Mouse (Mus musculus) forebrain, embryonic 15.5 days (tissue): ENCODE data around the gene Lsamp. TPM values are rescaled to one million over a fixed set of nuclear protein-coding genes. Genes with fewer than 3 reads are reported as not detected.

Source experiments
- ATAC-seq: fragments of 200-750 bp; cut with Nextera tagmentation; replicated peaks from 2 replicates; pipeline ENCODE4 v1.8.0; 2017; ENCODE audit warnings: mild to moderate bottlenecking, moderate TSS enrichment, moderate library complexity
- H3K27ac ChIP-seq: fragments of 300-500 bp; sonication (generic); replicated peaks from 2 replicates; pipeline ENCODE4 v1.5.1; 2015; ENCODE audit warnings: mild to moderate bottlenecking, inconsistent platforms
- H3K27me3 ChIP-seq: fragments of 300-500 bp; sonication (generic); 2 replicates; pipeline ENCODE4 v1.6.1; 2015; ENCODE audit warnings: inconsistent platforms
- H3K36me3 ChIP-seq: fragments of 300-500 bp; sonication (generic); 2 replicates; pipeline ENCODE4 v1.6.1; 2015; ENCODE audit warnings: mild to moderate bottlenecking, inconsistent platforms
- H3K4me1 ChIP-seq: fragments of 300-500 bp; sonication (generic); 2 replicates; pipeline ENCODE4 v1.6.1; 2015; ENCODE audit warnings: inconsistent platforms
- H3K4me2 ChIP-seq: fragments of 300-500 bp; sonication (generic); replicated peaks from 2 replicates; pipeline ENCODE4 v1.6.1; 2015; ENCODE audit warnings: mild to moderate bottlenecking, inconsistent platforms
- H3K4me3 ChIP-seq: fragments of 300-500 bp; sonication (generic); 2 replicates; pipeline ENCODE4 v1.5.1; 2015; ENCODE audit warnings: mild to moderate bottlenecking, inconsistent platforms
- H3K9ac ChIP-seq: fragments of 300-500 bp; sonication (generic); replicated peaks from 2 replicates; pipeline ENCODE4 v1.6.1; 2015; ENCODE audit warnings: mild to moderate bottlenecking, inconsistent platforms
- H3K9me3 ChIP-seq: fragments of 300-500 bp; sonication (generic); 2 replicates; pipeline ENCODE4 v1.6.1; 2016; ENCODE audit warnings: inconsistent platforms
- WGBS: fragments of 180-500 bp; shearing (Covaris S2); methylation state at CpG from one replicate; pipeline ENCODE4 v1.1.7; 2015; ENCODE audit warnings: mixed read lengths; 5-methylcytosine and 5-hydroxymethylcytosine counted together
- polyA plus RNA-seq: library from polyadenylated mRNA; unstranded; fragments of >200 nt; fragmentation: Nextera tagmentation; extraction: Ambion mirVana; gene quantifications from 2 replicates; pipeline ENCODE4 v1.2.1, GENCODE M21; 2015

Lsamp gene
- polyA plus RNA-seq, 1 experiment from 2014 or later, result 61.0 TPM

DNA sequence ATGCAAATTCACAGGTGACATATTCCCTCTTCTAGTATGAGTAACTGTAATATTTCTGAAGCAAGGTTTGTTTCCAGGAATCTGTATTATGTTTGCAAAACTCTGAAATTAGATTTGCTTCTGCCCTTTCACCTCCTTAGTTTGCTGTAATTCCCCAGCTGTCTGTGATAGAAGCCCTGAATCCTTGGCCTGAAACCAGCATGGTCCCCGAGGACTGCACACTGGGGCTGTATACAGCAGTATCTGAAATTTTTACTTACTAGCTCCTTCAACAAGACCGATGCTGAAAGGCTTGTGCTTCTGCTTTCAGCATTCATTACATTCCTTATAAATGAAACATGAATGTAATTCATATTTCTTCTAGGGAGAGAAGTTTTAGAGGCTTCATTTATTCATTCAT, 91.4 kb downstream of the Lsamp start:
- H3K9me3 ChIP-seq, result no peaks in the 10 kb centered on the region
- no peak for ATAC-seq
- H3K4me1 ChIP-seq, result no peaks in the 10 kb centered on the region
- H3K27me3 ChIP-seq, result no peaks in the 10 kb centered on the region
- H3K4me2 ChIP-seq, result no peak overlapping the region
- H3K9ac ChIP-seq, result no peak overlapping the region
- 83% methylated on average over 2 of the region's 2 CpGs for WGBS
- no peak overlapping the region for H3K4me3 ChIP-seq
- no peaks in the 10 kb centered on the region for H3K36me3 ChIP-seq
- no peak overlapping the region for H3K27ac ChIP-seq

DNA sequence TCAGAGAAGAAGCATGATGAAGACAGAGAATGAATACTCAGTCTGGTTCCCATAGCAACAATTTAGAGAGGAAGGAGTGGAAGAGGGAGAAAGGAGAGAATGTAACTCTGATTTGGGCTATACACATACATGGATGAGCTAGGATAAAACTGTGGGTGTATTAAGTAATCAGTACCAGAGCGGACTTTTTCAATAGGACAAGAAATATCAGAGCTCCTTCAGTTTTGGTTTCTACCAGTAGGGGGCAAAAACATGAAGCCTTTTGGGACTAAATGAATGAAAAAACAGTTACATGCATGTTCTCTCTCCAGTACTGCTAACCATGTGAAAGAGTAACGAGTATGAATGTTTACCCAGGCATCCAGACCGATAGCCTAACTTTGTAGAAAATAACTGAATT, 96.1 kb downstream of the Lsamp start:
- Histone ChIP-seq H3K4me2 (no peak overlapping the region), H3K27ac (no peak overlapping the region), H3K4me3 (no peak overlapping the region), H3K4me1 (no peaks in the 10 kb centered on the region), H3K9ac (no peak overlapping the region), H3K36me3 (no peaks in the 10 kb centered on the region), H3K27me3 (no peaks in the 10 kb centered on the region), H3K9me3 (no peaks in the 10 kb centered on the region)
- ATAC-seq, result 0 out of 2 replicates have a peak, but pooled peaks have one; percentile 16
- WGBS, result 68% methylated on average over 3 of the region's 3 CpGs

DNA sequence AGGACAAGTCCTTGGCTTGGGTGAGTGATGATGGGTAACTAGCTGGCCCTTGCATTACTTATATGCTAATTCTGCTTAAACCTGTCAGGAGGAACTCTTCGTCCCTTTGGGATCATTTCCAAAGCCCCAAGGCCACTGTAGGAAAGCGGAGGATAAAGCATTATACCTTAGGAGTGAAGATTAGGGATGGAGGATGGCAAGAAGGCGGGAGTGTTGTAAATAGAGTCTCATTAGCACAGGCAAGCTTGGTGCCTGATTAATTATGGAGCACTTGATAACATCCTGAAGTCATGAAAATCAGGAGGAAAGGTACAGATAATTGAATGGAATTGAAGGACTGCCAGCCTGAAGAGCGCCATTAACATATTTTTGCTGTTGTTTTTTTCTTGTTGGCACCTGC, 120.2 kb downstream of the Lsamp start:
- H3K4me1 ChIP-seq, result peaks cover 7% of the 10 kb centered on the region
- no peaks in the 10 kb centered on the region for H3K27me3 ChIP-seq
- no peak overlapping the region for H3K4me2 ChIP-seq
- no peaks in the 10 kb centered on the region for H3K36me3 ChIP-seq
- no peak for ATAC-seq
- H3K9ac ChIP-seq, result no peak overlapping the region
- H3K4me3 ChIP-seq, result no peak overlapping the region
- WGBS, result 23% methylated on average over 4 of the region's 4 CpGs
- H3K27ac ChIP-seq, result no peak overlapping the region
- no peaks in the 10 kb centered on the region for H3K9me3 ChIP-seq

DNA sequence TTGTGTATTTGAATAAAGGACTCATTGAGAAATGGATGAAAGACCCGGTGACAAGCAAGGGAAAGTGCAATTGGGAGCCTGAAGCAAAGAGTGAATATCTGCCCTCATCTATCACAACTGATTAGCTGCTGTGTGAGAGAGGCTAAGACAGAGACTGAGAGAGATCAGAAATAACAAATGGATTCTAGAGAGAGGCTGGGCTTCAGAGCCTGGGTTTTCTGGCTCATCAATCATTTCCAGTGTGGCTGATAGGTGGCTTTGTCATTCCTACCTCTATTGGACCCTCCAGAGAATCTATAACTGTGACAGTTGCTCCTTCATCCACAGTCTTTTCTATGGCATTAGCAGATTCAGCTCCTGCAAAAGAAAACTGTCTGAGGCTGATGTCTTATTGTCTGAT, 198.8 kb downstream of the Lsamp start:
- no peak overlapping the region for H3K4me3 ChIP-seq
- ATAC-seq, result no peak
- H3K9ac ChIP-seq, result no peak overlapping the region
- H3K4me1 ChIP-seq, result no peaks in the 10 kb centered on the region
- H3K9me3 ChIP-seq, result no peaks in the 10 kb centered on the region
- H3K27ac ChIP-seq, result no peak overlapping the region
- no peaks in the 10 kb centered on the region for H3K36me3 ChIP-seq
- 30% methylated on average over 1 of the region's 1 CpGs for WGBS
- no peaks in the 10 kb centered on the region for H3K27me3 ChIP-seq
- H3K4me2 ChIP-seq, result no peak overlapping the region

DNA sequence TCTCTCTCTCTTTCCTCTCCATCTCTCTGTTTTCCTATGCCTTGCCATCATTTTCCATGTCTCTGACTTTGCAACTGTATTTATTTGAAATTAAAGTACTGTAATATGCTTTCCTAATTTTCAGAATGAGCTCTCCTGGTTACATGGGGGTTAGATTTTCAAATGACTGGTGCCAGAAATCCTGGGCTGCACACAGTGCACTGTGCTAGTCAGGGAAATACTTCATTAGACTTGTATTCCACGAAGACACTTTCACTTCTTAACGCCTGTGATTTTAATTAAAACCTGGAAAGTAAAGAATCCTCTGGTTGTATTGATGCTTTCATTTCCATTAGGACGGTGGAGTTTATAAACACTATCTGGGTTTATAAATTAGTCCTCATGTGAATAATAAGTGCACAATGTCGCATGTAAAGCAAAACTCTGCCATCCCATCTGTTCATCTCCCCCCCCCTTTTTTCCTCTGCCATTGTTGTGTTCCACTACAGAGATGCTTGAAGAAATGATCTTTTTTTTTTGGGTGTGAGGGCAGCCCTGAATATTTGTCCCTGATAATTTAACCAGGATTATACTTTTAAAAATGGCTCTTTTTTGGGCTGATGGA, 203.9 kb downstream of the Lsamp start:
- Histone ChIP-seq H3K9ac (no peak overlapping the region), H3K27ac (no peak overlapping the region), H3K9me3 (no peaks in the 10 kb centered on the region), H3K4me1 (no peaks in the 10 kb centered on the region), H3K4me3 (no peak overlapping the region), H3K4me2 (no peak overlapping the region), H3K27me3 (no peaks in the 10 kb centered on the region), H3K36me3 (no peaks in the 10 kb centered on the region)
- ATAC-seq, result no peak
- WGBS, result 36% methylated on average over 4 of the region's 4 CpGs

DNA sequence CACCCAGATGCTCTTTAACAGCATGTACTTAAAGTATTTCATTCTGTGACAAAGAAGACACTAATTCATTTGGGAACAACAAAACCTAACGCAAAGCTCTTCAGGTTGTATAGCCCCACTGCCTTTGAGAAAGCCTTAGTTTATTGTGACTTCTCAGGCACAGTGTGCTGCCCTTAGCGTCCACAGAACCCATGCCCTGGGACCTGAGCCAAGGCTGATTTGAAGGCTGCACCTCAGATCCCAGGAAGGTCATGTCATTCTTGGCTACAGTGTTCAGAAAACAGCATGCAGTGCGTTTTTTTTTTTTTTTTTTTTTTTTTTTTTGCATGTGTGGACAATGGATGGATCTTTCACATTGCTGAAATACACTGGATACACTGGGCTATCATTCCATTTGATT, 210.2 kb downstream of the Lsamp start:
- 0 out of 2 replicates have a peak, but pooled peaks have one; percentile 43 for ATAC-seq
- no peak overlapping the region for H3K4me3 ChIP-seq
- no peaks in the 10 kb centered on the region for H3K9me3 ChIP-seq
- no peaks in the 10 kb centered on the region for H3K27me3 ChIP-seq
- H3K4me1 ChIP-seq, result no peaks in the 10 kb centered on the region
- 36% methylated on average over 3 of the region's 3 CpGs for WGBS
- H3K36me3 ChIP-seq, result no peaks in the 10 kb centered on the region
- no peak overlapping the region for H3K4me2 ChIP-seq
- H3K27ac ChIP-seq, result no peak overlapping the region
- no peak overlapping the region for H3K9ac ChIP-seq

DNA sequence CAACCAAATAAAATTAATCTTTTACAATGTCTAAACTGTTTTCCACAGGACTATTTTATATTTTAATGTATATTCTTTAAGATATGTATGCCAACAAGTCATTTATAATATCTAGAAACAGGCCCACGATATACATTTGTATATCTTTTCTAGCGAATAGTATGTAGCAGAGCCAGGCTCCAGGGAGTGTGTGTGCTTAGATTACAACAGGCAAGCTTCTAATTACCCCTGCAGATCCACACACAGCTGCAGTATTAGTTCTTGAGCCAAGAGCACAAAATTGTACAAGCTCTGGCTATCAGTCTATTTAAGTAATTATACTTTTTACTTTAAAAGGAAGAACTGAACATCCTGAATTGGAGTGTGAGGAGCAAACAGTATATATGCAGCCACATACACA, 210.7 kb downstream of the Lsamp start:
- Histone ChIP-seq H3K4me2 (no peak overlapping the region), H3K9ac (no peak overlapping the region), H3K4me3 (no peak overlapping the region), H3K9me3 (no peaks in the 10 kb centered on the region), H3K27ac (no peak overlapping the region), H3K4me1 (0 out of 2 replicates have a peak, but pooled peaks cover 3% of the 10 kb centered on the region), H3K36me3 (no peaks in the 10 kb centered on the region), H3K27me3 (no peaks in the 10 kb centered on the region)
- WGBS, result 81% methylated on average over 2 of the region's 2 CpGs
- no peak for ATAC-seq

DNA sequence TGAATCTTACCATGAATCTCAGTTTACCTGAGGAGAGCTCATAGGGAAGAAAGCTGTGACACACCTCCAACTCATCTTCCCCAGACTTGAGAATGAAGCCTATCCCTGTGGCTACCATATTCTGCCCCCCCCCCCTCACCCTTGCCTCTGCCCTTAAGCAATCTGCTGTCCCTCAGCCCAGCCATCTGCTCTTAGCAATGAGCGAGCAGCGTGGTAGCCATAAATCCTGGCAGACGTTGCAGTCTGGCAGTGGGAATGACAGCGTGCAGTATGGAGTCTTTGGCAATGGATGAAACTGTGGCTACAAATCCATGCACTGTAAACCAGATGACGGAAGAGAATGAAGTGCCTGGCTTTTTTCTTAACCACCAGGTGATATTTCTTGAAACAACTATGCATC, 244.5 kb downstream of the Lsamp start:
- Histone ChIP-seq H3K9ac (no peak overlapping the region), H3K36me3 (no peaks in the 10 kb centered on the region), H3K4me3 (no peak overlapping the region), H3K4me2 (no peak overlapping the region), H3K27ac (no peak overlapping the region), H3K27me3 (no peaks in the 10 kb centered on the region), H3K9me3 (no peaks in the 10 kb centered on the region), H3K4me1 (peaks cover 13% of the 10 kb centered on the region; the same call in 1 of the 2 replicates)
- peak; percentile 92 for ATAC-seq
- 62% methylated on average over 5 of the region's 5 CpGs for WGBS

DNA sequence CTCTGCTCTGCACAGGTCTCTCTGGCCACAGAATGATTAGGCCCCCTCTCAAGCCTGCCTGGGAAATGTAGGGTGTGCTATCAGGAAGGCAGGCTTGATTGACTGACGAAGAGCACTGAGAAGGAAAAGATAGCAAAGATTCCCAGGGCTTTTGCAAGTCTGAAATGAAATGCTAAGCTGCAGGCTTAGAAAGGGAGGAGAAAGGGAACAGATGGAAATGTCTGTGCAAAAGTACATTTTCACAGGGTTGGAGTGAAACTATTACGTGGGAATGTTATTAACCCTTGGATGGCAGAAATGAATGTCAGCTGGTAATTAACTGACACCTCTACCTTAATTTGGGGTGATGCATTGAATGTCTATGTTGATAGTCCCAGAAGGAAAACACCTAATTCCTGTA, 248.9 kb downstream of the Lsamp start:
- H3K27ac ChIP-seq, result peak overlapping the region; percentile 70

DNA sequence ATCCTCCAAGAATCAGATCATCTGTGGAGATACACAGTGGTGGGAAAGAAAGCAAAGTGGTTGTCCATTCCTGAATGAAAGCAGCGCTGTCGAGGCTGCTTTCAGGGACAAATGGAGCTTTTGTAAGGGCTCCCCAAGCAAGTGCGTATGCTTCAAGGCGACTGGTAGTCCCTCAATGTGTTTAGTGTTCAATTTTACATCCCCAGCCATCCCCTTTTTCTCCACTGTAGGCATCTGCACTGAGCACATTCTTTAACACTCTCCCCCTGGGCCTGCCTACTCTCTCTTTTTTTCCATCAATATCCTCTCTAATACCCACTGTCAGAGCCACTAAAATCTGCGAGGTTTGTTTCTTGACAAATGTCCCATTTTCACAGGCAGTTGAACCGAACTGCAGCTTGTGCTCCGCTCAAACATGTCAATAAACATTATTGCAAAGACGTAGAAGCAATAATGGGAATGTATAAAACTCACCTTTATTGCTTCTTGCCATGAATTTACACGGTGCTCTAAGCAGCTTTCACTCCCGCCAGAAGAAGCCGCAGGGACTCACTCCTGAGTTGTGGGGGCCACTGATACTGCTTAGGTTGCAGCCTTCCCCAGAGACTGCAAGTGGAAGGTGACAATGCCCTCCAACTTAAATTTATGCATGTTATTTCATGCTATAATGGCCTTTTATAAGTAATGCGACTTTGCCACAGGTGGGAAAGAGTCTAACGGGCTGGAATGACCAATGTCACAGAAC, 250.2 kb downstream of the Lsamp start:
- no peaks in the 10 kb centered on the region for H3K36me3 ChIP-seq
- H3K9ac ChIP-seq, result no peak overlapping the region
- WGBS, result 64% methylated on average over 13 of the region's 13 CpGs
- H3K27ac ChIP-seq, result peak overlapping the region; percentile 5; the same call in 1 of the 2 replicates
- no peaks in the 10 kb centered on the region for H3K27me3 ChIP-seq
- no peak overlapping the region for H3K4me3 ChIP-seq
- ATAC-seq, result peak; percentile 41; the same call in 1 of the 2 replicates
- H3K9me3 ChIP-seq, result no peaks in the 10 kb centered on the region
- H3K4me1 ChIP-seq, result peaks cover 20% of the 10 kb centered on the region; the same call in 1 of the 2 replicates
- no peak overlapping the region for H3K4me2 ChIP-seq

More for the DNA sequence above, 248.9 kb downstream of the Lsamp start:
- Histone ChIP-seq H3K4me2 (no peak overlapping the region), H3K9me3 (no peaks in the 10 kb centered on the region), H3K9ac (no peak overlapping the region), H3K4me3 (no peak overlapping the region), H3K4me1 (peaks cover 20% of the 10 kb centered on the region; the same call in 1 of the 2 replicates), H3K36me3 (no peaks in the 10 kb centered on the region), H3K27me3 (no peaks in the 10 kb centered on the region)
- WGBS, result 33% methylated on average over 2 of the region's 2 CpGs
- ATAC-seq, result peak; percentile 49

DNA sequence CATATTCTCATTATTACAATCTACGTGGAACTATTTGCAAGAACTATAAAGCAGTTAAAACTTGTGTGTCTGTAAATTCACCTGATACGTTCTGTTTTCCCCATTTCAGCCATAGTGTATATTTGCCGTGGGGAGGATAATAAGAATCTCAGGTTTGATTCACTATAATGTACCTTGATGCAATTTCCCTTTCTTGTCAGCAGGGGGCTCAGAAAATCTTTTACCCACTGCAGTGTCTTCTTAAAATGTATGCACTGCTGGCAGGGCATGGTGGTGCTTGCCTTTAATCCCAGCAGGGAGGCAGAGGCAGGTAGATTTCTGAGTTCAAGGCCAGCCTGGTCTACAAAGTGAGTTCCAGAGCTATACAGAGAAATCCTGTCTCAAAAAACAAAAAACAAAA, 287.7 kb downstream of the Lsamp start:
- no peak for ATAC-seq
- Histone ChIP-seq H3K27ac (no peak overlapping the region), H3K4me3 (no peak overlapping the region), H3K9me3 (no peaks in the 10 kb centered on the region), H3K4me2 (no peak overlapping the region), H3K27me3 (no peaks in the 10 kb centered on the region), H3K36me3 (no peaks in the 10 kb centered on the region), H3K9ac (no peak overlapping the region), H3K4me1 (no peaks in the 10 kb centered on the region)
- WGBS, result 83% methylated on average over 3 of the region's 3 CpGs

DNA sequence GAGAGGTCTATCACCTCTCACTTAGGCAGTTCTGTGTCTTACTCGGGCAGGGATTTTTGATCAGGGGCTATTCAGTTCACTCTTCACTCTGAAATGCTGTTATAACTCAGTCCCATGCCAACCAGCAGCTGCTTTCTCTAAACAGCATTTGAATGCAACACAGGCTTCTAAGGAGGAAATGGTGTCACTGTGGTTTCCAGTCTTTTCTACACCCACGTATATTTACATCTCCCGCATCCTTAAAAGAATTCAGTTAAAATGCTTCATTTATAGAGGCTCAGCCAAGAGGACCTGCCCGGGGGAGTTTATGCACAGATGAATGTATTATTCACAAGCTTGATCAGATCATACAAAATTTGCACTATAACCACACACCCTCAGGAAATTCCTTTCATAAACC, 306.0 kb downstream of the Lsamp start:
- Histone ChIP-seq H3K27ac (no peak overlapping the region), H3K4me1 (peaks cover 3% of the 10 kb centered on the region; the same call in 1 of the 2 replicates), H3K9me3 (no peaks in the 10 kb centered on the region), H3K36me3 (no peaks in the 10 kb centered on the region), H3K9ac (no peak overlapping the region), H3K27me3 (no peaks in the 10 kb centered on the region), H3K4me2 (no peak overlapping the region), H3K4me3 (no peak overlapping the region)
- 0 out of 2 replicates have a peak, but pooled peaks have one; percentile 11 for ATAC-seq
- WGBS, result 49% methylated on average over 4 of the region's 4 CpGs
